Mouse (Mus musculus): ENCODE data around the gene Spock1.

- TF ChIP-seq TAL1 (IDR thresholded peaks at IDR 0.05; ENCODE audit: low read length) = no peak
- TF ChIP-seq GATA1 (IDR thresholded peaks at IDR 0.05; ENCODE audit: low read length) = no peak
These were observed 385.8 kb downstream of the Spock1 start for GRCm38 (mm10) chr13:57522319-57522718.

Data from erythroblast, embryonic 14.5 days (primary cell).